Mouse (Mus musculus): Measurements from ENCODE around the gene Kat7.

- TF ChIP-seq CTCF (IDR thresholded peaks at IDR 0.05; ENCODE audit: low read depth), result no peak
- TF ChIP-seq EP300 (optimal IDR thresholded peaks at IDR 0.05), result no peak
Measured at GRCm38 (mm10) chr11:95295736-95296135, 14.3 kb downstream of the Kat7 start.

Data from stomach, postnatal 0 days (tissue).